ENCODE assay signal across 8 mouse cellular contexts in the genomic region with DNA sequence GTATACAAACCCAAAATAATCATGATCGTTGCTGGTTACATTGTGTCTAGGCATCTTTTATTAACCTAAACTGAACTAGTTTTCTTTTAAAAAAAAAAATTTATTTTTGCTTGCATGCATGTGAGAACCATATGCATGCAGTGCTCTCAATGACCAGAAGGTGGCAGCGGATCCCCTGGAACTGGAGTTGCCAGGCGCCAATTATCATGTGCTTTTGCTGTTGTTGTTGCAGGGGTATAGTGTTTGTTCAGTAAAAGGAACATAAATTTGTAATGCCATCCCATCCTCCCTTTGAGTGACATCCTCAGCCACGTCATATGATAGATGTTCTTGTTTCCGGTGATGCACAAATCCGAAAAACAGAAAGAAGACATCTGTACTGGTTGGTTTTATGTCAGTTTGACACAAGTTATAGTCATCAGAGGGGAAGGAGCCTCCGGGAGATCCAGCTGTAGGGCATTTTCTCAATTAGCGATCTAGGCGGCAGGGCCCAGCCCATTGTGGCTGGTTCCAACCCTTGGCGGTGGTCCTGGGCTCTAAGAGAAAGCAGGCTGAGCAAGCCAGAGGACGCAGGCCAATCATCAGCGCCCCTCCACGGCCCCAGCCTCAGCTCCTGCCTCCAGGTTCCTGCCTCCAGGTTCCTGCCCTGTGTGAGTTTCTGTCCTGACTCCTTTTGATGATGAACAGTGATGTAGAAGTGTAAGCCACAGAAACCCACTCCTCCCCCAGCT. TPM values are rescaled to one million over a fixed set of nuclear protein-coding genes. Genes with fewer than 3 reads are reported as not detected.
DNase-seq lines count a peak whose midpoint lies in the region; ATAC-seq lines count a peak whose summit lies in the region.
"Had no signal": no experiment of that assay in that cellular context is flagged by ENCODE, and none has a peak within 500 bp of the region (broad histone marks: within the 10 kb centered on the region; RNA-seq: fewer than 3 reads in every experiment).

No protein-coding gene starts in this region.

- peak; percentile 66 for DNase-seq in ES-CJ7 (ENCODE audit: low read depth, low spot score)
- DNase-seq in adrenal gland, adult 2 months: peak; percentile 62
- peak; percentile 88 for DNase-seq in embryo, embryonic 10.5 days (ENCODE audit: low spot score)
- DNase-seq in heart, adult 9 months (ENCODE audit: low spot score in 2 of 2): peak; percentile 38 to 73
- peak; percentile 54 to 94 for DNase-seq in layer of hippocampus, postnatal 25 days (ENCODE audit: extremely low spot score in 1 of 2, low spot score in 1 of 2)
- DNase-seq in spleen, postnatal 36 days (ENCODE audit: low spot score in 2 of 2): peak; percentile 68 to 78

- 0 out of 2 replicates have a peak, but pooled peaks have one; percentile 56 for ATAC-seq in midbrain, embryonic 13.5 days

- peaks cover 15% of the 10 kb centered on the region for H3K4me1 ChIP-seq in midbrain, embryonic 13.5 days (replicated peaks)

- H3K27me3 ChIP-seq in midbrain, embryonic 13.5 days: peaks cover 81% of the 10 kb centered on the region

- no peaks in the 10 kb centered on the region for H3K9me3 ChIP-seq in midbrain, embryonic 13.5 days
- H3K9me3 ChIP-seq: limb, embryonic 15.5 days had no signal

- H3K4me3 ChIP-seq in midbrain, embryonic 13.5 days (replicated peaks): no peak overlapping the region
- H3K4me3 ChIP-seq: limb, embryonic 15.5 days had no signal

- H3K27ac ChIP-seq in midbrain, embryonic 13.5 days: no peak overlapping the region
- H3K27ac ChIP-seq: limb, embryonic 15.5 days had no signal

- WGBS in midbrain, embryonic 13.5 days: 46% methylated on average over 13 of the region's 13 CpGs

- no peak overlapping the region for H3K4me2 ChIP-seq in midbrain, embryonic 13.5 days (replicated peaks)
- H3K4me2 ChIP-seq: limb, embryonic 15.5 days had no signal

- no peaks in the 10 kb centered on the region for H3K36me3 ChIP-seq in midbrain, embryonic 13.5 days
- H3K36me3 ChIP-seq: limb, embryonic 15.5 days had no signal

- no peak overlapping the region for H3K9ac ChIP-seq in midbrain, embryonic 13.5 days (replicated peaks)
- H3K9ac ChIP-seq: limb, embryonic 15.5 days had no signal

RNA-seq across cellular contexts. Expression of gene Foxo1, which starts 5.5 kb away (rescaled TPM):
- 10 to 100 TPM; 21.8 to 27.9 TPM for total RNA-seq in adrenal gland, adult 2 months (2021)
- 22.5 and 23.1 TPM in 2 replicates for polyA plus RNA-seq in adrenal gland, adult 2 months (2012; rRNA removed)
- total RNA-seq in layer of hippocampus, postnatal 25 days (2021): 10 to 100 TPM; 20.5 to 21.1 TPM
- polyA plus RNA-seq in midbrain, embryonic 13.5 days (2015; fragmentation: Nextera tagmentation; extraction: Ambion mirVana): 1.7 and 2.6 TPM in 2 replicates
